Mouse (Mus musculus) lung, embryonic 15.5 days (tissue): ENCODE measurements around the gene Zcchc4. TPM values are rescaled to one million over a fixed set of nuclear protein-coding genes. Genes with fewer than 3 reads are reported as not detected.

Experiments used
- ATAC-seq: fragments of 200-750 bp; cut with Nextera tagmentation; 2 replicates; pipeline ENCODE4 v1.8.0; 2017; ENCODE audit warnings: moderate number of reproducible peaks, borderline replicate concordance; ENCODE audit not compliant: low FRiP score, low TSS enrichment; ENCODE audit errors: extremely low read depth
- H3K27ac ChIP-seq: fragments of 300-500 bp; sonication (generic); 2 replicates; pipeline ENCODE4 v1.5.1; 2015; ENCODE audit warnings: moderate library complexity, mild to moderate bottlenecking, inconsistent platforms
- H3K27me3 ChIP-seq: fragments of 300-500 bp; sonication (generic); 2 replicates; pipeline ENCODE4 v1.6.1; 2015; ENCODE audit warnings: inconsistent platforms
- H3K36me3 ChIP-seq: fragments of 300-500 bp; sonication (generic); 2 replicates; pipeline ENCODE4 v1.6.1; 2015; ENCODE audit warnings: inconsistent platforms
- H3K4me1 ChIP-seq: fragments of 300-500 bp; sonication (generic); 2 replicates; pipeline ENCODE4 v1.6.1; 2015; ENCODE audit warnings: inconsistent platforms
- H3K4me2 ChIP-seq: fragments of 300-500 bp; sonication (generic); 2 replicates; pipeline ENCODE4 v1.6.1; 2015; ENCODE audit warnings: inconsistent platforms, mild to moderate bottlenecking, moderate library complexity
- H3K4me3 ChIP-seq: fragments of 300-500 bp; sonication (generic); 2 replicates; pipeline ENCODE4 v1.5.1; 2015; ENCODE audit warnings: mild to moderate bottlenecking, inconsistent platforms
- H3K9ac ChIP-seq: fragments of 300-500 bp; sonication (generic); 2 replicates; pipeline ENCODE4 v1.6.1; 2015; ENCODE audit warnings: inconsistent platforms
- H3K9me3 ChIP-seq: fragments of 300-500 bp; sonication (generic); 2 replicates; pipeline ENCODE4 v1.6.1; 2016; ENCODE audit warnings: inconsistent platforms
- WGBS: fragments of 180-500 bp; shearing (Covaris S2); methylation state at CpG from one replicate; pipeline ENCODE4 v1.1.7; 2015; 5-methylcytosine and 5-hydroxymethylcytosine counted together
- polyA plus RNA-seq: library from polyadenylated mRNA; unstranded; fragments of >200 nt; fragmentation: Nextera tagmentation; extraction: Ambion mirVana; gene quantifications from 2 replicates; pipeline ENCODE4 v1.2.1, GENCODE M21; 2015

Gene Zcchc4
- polyA plus RNA-seq, 1 experiment from 2014 or later, result 15.3 TPM

DNA sequence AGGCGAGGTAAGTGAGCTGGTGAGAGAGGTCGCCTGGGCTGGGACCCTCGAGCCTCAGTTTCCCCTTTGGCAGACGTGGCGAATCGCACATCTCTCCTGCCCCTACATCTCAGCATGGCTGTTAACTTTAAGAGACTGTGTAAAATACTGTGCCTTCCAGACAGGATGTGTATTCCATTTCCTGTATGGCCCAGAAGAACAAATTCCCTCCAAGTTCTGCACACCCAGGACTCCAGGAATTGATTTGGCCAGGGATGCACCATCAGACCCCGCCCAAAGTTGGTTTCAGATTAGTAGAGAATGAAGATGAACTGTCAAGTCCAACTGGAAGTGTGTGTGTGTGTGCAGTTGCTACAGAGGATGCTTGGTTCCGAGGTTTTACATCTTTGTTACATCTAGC, 59.2 kb downstream of the Zcchc4 start:
- Histone ChIP-seq H3K4me1 (peaks cover 19% of the 10 kb centered on the region), H3K27me3 (no peaks in the 10 kb centered on the region), H3K27ac (peak overlapping the region; percentile 92), H3K9me3 (no peaks in the 10 kb centered on the region), H3K4me3 (peak overlapping the region; percentile 83), H3K4me2 (peak overlapping the region; percentile 58), H3K9ac (peak overlapping the region; percentile 96), H3K36me3 (peaks cover 26% of the 10 kb centered on the region; the same call in 1 of the 2 replicates)
- ATAC-seq, result peak; percentile 6; the same call in 1 of the 2 replicates
- WGBS, result 5% methylated on average over 8 of the region's 8 CpGs

- no peak overlapping the region for H3K4me3 ChIP-seq
- WGBS, result 63% methylated on average over 7 of the region's 7 CpGs
- H3K27me3 ChIP-seq, result no peaks in the 10 kb centered on the region
- H3K4me2 ChIP-seq, result no peak overlapping the region
- H3K9me3 ChIP-seq, result no peaks in the 10 kb centered on the region
- ATAC-seq, result no peak
- H3K36me3 ChIP-seq, result peaks cover 68% of the 10 kb centered on the region
- no peaks in the 10 kb centered on the region for H3K4me1 ChIP-seq
- no peak overlapping the region for H3K9ac ChIP-seq
- H3K27ac ChIP-seq, result 0 out of 2 replicates have a peak overlapping the region, but pooled peaks have one; percentile 15
Observed at GRCm38 (mm10) chr5:52844319-52844718, 69.1 kb downstream of the Zcchc4 start.

DNA sequence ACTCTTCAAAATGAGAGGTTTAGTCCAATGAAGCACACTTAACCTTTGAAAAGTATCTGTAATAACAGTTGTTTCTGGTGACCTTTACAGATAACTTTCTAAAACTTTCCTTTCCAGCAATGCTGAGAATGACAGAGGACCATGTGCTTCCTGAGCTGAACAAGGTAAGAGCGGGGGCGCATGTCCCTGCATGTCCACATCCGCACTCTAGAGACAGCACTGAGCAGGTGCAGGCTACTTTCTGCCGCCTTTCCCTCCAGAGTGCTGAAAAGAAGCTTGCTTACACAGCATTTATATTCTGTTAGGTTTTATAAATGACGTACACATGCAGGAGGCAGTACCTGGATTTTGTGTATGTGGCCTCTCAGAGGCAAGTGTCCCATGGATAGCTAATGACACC, 80.5 kb downstream of the Zcchc4 start:
- H3K9me3 ChIP-seq, result no peaks in the 10 kb centered on the region
- H3K27me3 ChIP-seq, result no peaks in the 10 kb centered on the region
- ATAC-seq, result no peak
- WGBS, result 89% methylated on average over 5 of the region's 5 CpGs
- H3K36me3 ChIP-seq, result peaks cover 69% of the 10 kb centered on the region
- no peak overlapping the region for H3K4me2 ChIP-seq
- no peak overlapping the region for H3K9ac ChIP-seq
- H3K4me1 ChIP-seq, result no peaks in the 10 kb centered on the region
- no peak overlapping the region for H3K27ac ChIP-seq
- no peak overlapping the region for H3K4me3 ChIP-seq

DNA sequence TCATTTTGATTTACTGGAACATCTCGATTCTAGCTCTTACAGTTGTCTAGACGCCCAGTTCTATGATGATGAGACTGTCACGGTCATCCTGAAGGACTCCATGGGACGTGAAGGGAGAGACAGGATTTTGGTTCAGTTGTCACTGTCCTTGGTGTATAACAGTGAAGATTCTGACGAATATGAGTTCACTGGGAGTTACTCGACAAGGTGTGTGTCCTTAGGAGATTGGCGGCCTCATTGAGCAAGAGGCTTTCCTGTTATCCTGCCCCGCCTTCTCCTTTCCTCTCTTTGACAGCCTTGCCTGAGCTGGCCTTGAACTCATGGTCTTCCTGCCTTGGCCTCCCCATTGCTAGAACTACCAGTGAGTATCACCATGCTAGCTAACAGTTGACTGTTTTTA, 89.2 kb downstream of the Zcchc4 start:
- WGBS, result 84% methylated on average over 8 of the region's 8 CpGs
- H3K27ac ChIP-seq, result no peak overlapping the region
- no peaks in the 10 kb centered on the region for H3K9me3 ChIP-seq
- H3K4me3 ChIP-seq, result no peak overlapping the region
- H3K4me2 ChIP-seq, result no peak overlapping the region
- ATAC-seq, result no peak
- no peaks in the 10 kb centered on the region for H3K27me3 ChIP-seq
- H3K4me1 ChIP-seq, result peaks cover 4% of the 10 kb centered on the region; the same call in 1 of the 2 replicates
- no peak overlapping the region for H3K9ac ChIP-seq
- H3K36me3 ChIP-seq, result peaks cover 82% of the 10 kb centered on the region

DNA sequence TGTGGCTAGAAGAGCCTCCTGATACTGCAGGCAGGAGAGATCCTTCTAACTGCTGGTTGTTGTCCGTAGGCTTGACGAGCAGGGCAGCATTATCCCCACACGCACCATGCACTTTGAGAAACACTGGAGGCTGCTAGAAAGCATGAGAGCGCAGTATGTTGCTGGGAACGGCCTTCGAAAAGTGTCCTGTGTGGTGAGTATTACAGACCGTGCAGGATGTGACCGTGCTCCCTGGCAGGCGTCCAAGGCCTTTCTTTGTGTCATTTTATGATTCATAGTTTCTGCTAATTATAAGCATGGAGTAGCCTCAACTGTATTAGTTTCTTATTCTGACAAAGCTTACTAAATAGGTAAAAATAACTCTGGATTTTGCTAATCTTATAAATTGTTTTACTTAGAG, 90.6 kb downstream of the Zcchc4 start:
- H3K36me3 ChIP-seq, result peaks cover 69% of the 10 kb centered on the region
- no peak overlapping the region for H3K4me2 ChIP-seq
- ATAC-seq, result peak; percentile 64
- H3K9me3 ChIP-seq, result no peaks in the 10 kb centered on the region
- WGBS, result 29% methylated on average over 9 of the region's 9 CpGs
- no peak overlapping the region for H3K4me3 ChIP-seq
- no peak overlapping the region for H3K27ac ChIP-seq
- no peak overlapping the region for H3K9ac ChIP-seq
- H3K4me1 ChIP-seq, result peaks cover 4% of the 10 kb centered on the region; the same call in 1 of the 2 replicates
- no peaks in the 10 kb centered on the region for H3K27me3 ChIP-seq

DNA sequence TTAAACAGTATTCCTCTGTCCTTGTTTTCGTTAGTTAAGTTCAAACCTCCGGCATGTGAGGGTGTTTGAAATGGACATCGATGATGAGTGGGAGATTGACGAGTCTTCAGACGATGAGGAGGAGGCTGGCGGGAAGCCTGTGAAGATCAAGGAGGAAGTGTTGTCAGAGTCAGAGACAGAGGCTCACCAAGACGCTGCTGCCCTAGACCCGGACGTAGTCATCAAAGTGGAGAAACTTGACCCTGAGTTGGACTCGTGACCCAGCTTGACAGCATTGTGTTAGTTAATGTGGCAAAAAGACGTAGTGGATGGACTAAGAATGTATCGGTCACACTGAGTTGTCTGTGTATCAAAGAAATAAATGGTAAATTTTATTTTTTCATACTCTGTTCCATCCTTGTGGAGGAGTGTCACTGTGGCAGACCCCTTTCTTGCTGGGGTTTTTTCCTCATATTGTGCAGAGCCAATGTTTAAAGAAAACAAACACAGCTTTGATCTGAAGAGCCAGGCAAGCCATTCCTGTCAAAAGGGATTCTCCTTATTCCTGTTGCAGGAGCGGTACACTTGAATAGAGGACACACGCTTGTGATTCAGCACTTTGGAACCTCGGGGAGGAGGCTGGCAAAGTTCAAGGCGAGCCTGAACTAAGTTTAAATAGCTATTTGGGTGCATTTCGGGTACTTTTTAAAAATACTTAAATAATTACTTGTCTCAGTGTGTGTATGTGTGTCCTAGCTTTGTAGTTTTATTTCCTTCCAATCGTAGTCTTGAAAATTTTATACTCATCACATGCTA, 91.3 kb downstream of the Zcchc4 start:
- ATAC-seq, result no peak
- whole genome bisulfite sequencing, result 62% methylated on average over 18 of the region's 18 CpGs
- H3K9ac ChIP-seq, result no peak overlapping the region

GRCm38 (mm10) chr5:52868918-52869703, 93.9 kb downstream of the Zcchc4 start:
- Histone ChIP-seq H3K27me3 (no peaks in the 10 kb centered on the region), H3K4me3 (no peak overlapping the region), H3K9ac (no peak overlapping the region), H3K9me3 (no peaks in the 10 kb centered on the region), H3K4me2 (no peak overlapping the region), H3K36me3 (peaks cover 40% of the 10 kb centered on the region), H3K27ac (no peak overlapping the region), H3K4me1 (peaks cover 4% of the 10 kb centered on the region; the same call in 1 of the 2 replicates)
- WGBS, result 76% methylated on average over 12 of the region's 12 CpGs
- no peak for ATAC-seq

More for the DNA sequence above, 91.3 kb downstream of the Zcchc4 start:
- Histone ChIP-seq H3K9me3 (no peaks in the 10 kb centered on the region), H3K4me2 (no peak overlapping the region), H3K4me3 (no peak overlapping the region), H3K4me1 (peaks cover 4% of the 10 kb centered on the region; the same call in 1 of the 2 replicates), H3K27ac (no peak overlapping the region), H3K36me3 (peaks cover 62% of the 10 kb centered on the region), H3K27me3 (no peaks in the 10 kb centered on the region)

DNA sequence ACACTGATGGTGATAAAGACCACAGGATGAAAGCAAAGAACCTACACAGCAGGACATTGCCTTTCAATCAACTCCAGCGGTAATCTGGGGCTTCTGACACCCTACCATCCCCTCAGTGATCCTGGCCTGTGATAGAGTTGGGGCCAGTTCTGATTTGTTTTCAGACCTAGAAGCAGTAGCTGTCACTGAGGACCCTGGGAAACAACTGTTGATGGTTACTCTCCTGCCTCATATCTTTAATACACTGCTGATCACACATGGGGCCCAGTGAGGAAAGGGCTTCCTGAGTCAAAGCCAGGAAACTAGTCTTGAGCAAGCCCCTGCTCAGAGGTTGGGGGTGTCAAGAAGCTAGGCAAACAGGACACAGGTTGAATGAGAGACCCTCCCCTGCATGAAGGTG, 96.3 kb downstream of the Zcchc4 start:
- WGBS, result 13% methylated on average over 1 of the region's 1 CpGs
- peaks cover 25% of the 10 kb centered on the region for H3K36me3 ChIP-seq
- no peak overlapping the region for H3K4me2 ChIP-seq
- H3K27me3 ChIP-seq, result no peaks in the 10 kb centered on the region
- H3K9me3 ChIP-seq, result no peaks in the 10 kb centered on the region
- H3K9ac ChIP-seq, result no peak overlapping the region
- H3K4me1 ChIP-seq, result no peaks in the 10 kb centered on the region
- ATAC-seq, result no peak
- no peak overlapping the region for H3K27ac ChIP-seq
- no peak overlapping the region for H3K4me3 ChIP-seq

GRCm38 (mm10) chr5:52871986-52872385, 96.8 kb downstream of the Zcchc4 start:
- H3K27ac ChIP-seq, result no peak overlapping the region
- peaks cover 21% of the 10 kb centered on the region for H3K36me3 ChIP-seq
- no peak overlapping the region for H3K4me3 ChIP-seq
- no peak overlapping the region for H3K4me2 ChIP-seq
- no peaks in the 10 kb centered on the region for H3K27me3 ChIP-seq
- WGBS, result 93% methylated on average over 13 of the region's 13 CpGs
- H3K4me1 ChIP-seq, result no peaks in the 10 kb centered on the region
- no peak overlapping the region for H3K9ac ChIP-seq
- no peaks in the 10 kb centered on the region for H3K9me3 ChIP-seq
- no peak for ATAC-seq

Other genes with a start within 250 kb of the Zcchc4 start
- 2.1 and 2.2 TPM in 2 replicates for gene Lgi2, start 208.9 kb upstream of the Zcchc4 start, polyA plus RNA-seq
- gene Sepsecs, start 105.7 kb upstream of the Zcchc4 start, polyA plus RNA-seq, result 8.1 and 9.3 TPM in 2 replicates
- 33.3 and 35.7 TPM in 2 replicates for gene Pi4k2b, start 33.8 kb upstream of the Zcchc4 start, polyA plus RNA-seq
- gene Anapc4, start 58.6 kb downstream of the Zcchc4 start, polyA plus RNA-seq, result 107 and 113 TPM in 2 replicates